Mouse (Mus musculus) midbrain, postnatal 0 days (tissue): ENCODE results near the gene Atox1. TPM values are rescaled to one million over a fixed set of nuclear protein-coding genes. Genes with fewer than 3 reads are reported as not detected.

Source experiments
- ATAC-seq: fragments of 200-750 bp; cut with Nextera tagmentation; 2 replicates; pipeline ENCODE4 v1.8.0; 2017; ENCODE audit warnings: moderate number of reproducible peaks, mild to moderate bottlenecking, moderate TSS enrichment, moderate library complexity; ENCODE audit not compliant: low FRiP score
- DNase-seq: peaks from one replicate; pipeline ENCODE4 v3.0.0-alpha.2; 2015; ENCODE audit warnings: low spot score
- H3K27ac ChIP-seq: fragments of 300-500 bp; sonication (generic); 2 replicates; pipeline ENCODE4 v1.5.1; 2014; ENCODE audit warnings: low read depth, mild to moderate bottlenecking, low read length, mixed read lengths
- H3K27me3 ChIP-seq: fragments of 300-500 bp; sonication (generic); 2 replicates; pipeline ENCODE4 v1.6.1; 2014; ENCODE audit warnings: low read length, control low read depth, mixed read lengths; ENCODE audit not compliant: insufficient read depth
- H3K36me3 ChIP-seq: fragments of 300-500 bp; sonication (generic); 2 replicates; pipeline ENCODE4 v1.6.1; 2014; ENCODE audit warnings: low read length, control low read depth, mixed read lengths; ENCODE audit not compliant: insufficient read depth
- H3K4me1 ChIP-seq: fragments of 300-500 bp; sonication (generic); 2 replicates; pipeline ENCODE4 v1.6.1; 2014; ENCODE audit warnings: mild to moderate bottlenecking, control low read depth, antibody characterized with exemption, low read length, mixed read lengths; ENCODE audit not compliant: insufficient read depth
- H3K4me2 ChIP-seq: fragments of 300-500 bp; sonication (generic); 2 replicates; pipeline ENCODE4 v1.6.1; 2014; ENCODE audit warnings: low read depth, mild to moderate bottlenecking, low read length, mixed read lengths; ENCODE audit not compliant: poor library complexity, severe bottlenecking
- H3K4me3 ChIP-seq: fragments of 300-500 bp; sonication (generic); 2 replicates; pipeline ENCODE4 v1.5.1; 2014; ENCODE audit warnings: low read depth, mild to moderate bottlenecking, low read length, moderate library complexity
- H3K9ac ChIP-seq: fragments of 300-500 bp; sonication (generic); replicated peaks from 2 replicates; pipeline ENCODE4 v1.6.1; 2014; ENCODE audit warnings: mild to moderate bottlenecking, low read length, moderate library complexity, mixed read lengths; ENCODE audit not compliant: poor library complexity, severe bottlenecking
- H3K9me3 ChIP-seq: fragments of 300-500 bp; sonication (generic); 2 replicates; pipeline ENCODE4 v1.6.1; 2016; ENCODE audit warnings: low read length, control low read depth
- CTCF ChIP-seq: IDR thresholded peaks from 2 replicates; pipeline ENCODE4 v1.5.1; 2016; ENCODE audit warnings: antibody characterized with exemption, mild to moderate bottlenecking
- WGBS: fragments of 180-500 bp; shearing (Covaris S2); extraction: QIAGEN DNeasy Blood & Tissue Kit; methylation state at CpG from one replicate; pipeline ENCODE4 v1.1.7; 2014; 5-methylcytosine and 5-hydroxymethylcytosine counted together
- polyA plus RNA-seq: library from polyadenylated mRNA; unstranded; fragments of >200 nt; fragmentation: Nextera tagmentation; extraction: Ambion mirVana; gene quantifications from 2 replicates; pipeline ENCODE4 v1.2.1, GENCODE M21; 2015
- total RNA-seq: library from RNA; depleted of rRNA; stranded (reverse); fragments of >200 nt; gene quantifications from 2 replicates; pipeline ENCODE4 v1.2.3, GENCODE M21; 2014

Gene Atox1
- total and polyA plus RNA-seq, 2 experiments from 2014 or later = 147 to 235 TPM

- Histone ChIP-seq H3K4me3 (no peak overlapping the region), H3K4me2 (no peak overlapping the region), H3K9ac (no peak overlapping the region), H3K27me3 (no peaks in the 10 kb centered on the region), H3K9me3 (no peaks in the 10 kb centered on the region), H3K27ac (no peak overlapping the region), H3K36me3 (no peaks in the 10 kb centered on the region), H3K4me1 (no peaks in the 10 kb centered on the region)
- DNase-seq (no peak), ATAC-seq (no peak)
- no peak for TF ChIP-seq CTCF
- 92% methylated on average over 2 of the region's 2 CpGs for WGBS
Measured at GRCm38 (mm10) chr11:55429973-55430372, 31.1 kb downstream of the Atox1 start.

GRCm38 (mm10) chr11:55428186-55429012 lies 32.6 kb downstream of the Atox1 start:
- no peak overlapping the region for H3K27ac ChIP-seq
- DNase-seq = peak; percentile 90
- no peak for TF ChIP-seq CTCF
- 0 out of 2 replicates have a peak, but pooled peaks cover 5% of the 10 kb centered on the region for H3K4me1 ChIP-seq
- ATAC-seq = peak; percentile 47; the same call in 1 of the 2 replicates
- no peak overlapping the region for H3K9ac ChIP-seq
- WGBS = 38% methylated on average over 16 of the region's 16 CpGs
- no peak overlapping the region for H3K4me3 ChIP-seq
- no peaks in the 10 kb centered on the region for H3K9me3 ChIP-seq
- no peaks in the 10 kb centered on the region for H3K27me3 ChIP-seq
- H3K36me3 ChIP-seq = no peaks in the 10 kb centered on the region
- no peak overlapping the region for H3K4me2 ChIP-seq

GRCm38 (mm10) chr11:55424746-55425360 lies 36.2 kb downstream of the Atox1 start:
- no peak overlapping the region for H3K9ac ChIP-seq
- H3K4me2 ChIP-seq = no peak overlapping the region
- no peaks in the 10 kb centered on the region for H3K36me3 ChIP-seq
- no peaks in the 10 kb centered on the region for H3K9me3 ChIP-seq
- DNase-seq = no peak
- H3K4me1 ChIP-seq = 0 out of 2 replicates have a peak, but pooled peaks cover 5% of the 10 kb centered on the region
- no peaks in the 10 kb centered on the region for H3K27me3 ChIP-seq
- no peak for ATAC-seq
- no peak overlapping the region for H3K4me3 ChIP-seq
- TF ChIP-seq CTCF = no peak
- no peak overlapping the region for H3K27ac ChIP-seq
- 75% methylated on average over 8 of the region's 8 CpGs for WGBS

- H3K27ac ChIP-seq = 0 out of 2 replicates have a peak overlapping the region, but pooled peaks have one; percentile 26
- DNase-seq (peak; percentile 77), ATAC-seq (peak; percentile 64)
- no peaks in the 10 kb centered on the region for H3K36me3 ChIP-seq
- H3K9me3 ChIP-seq = no peaks in the 10 kb centered on the region
- no peak overlapping the region for H3K4me2 ChIP-seq
- H3K4me1 ChIP-seq = 0 out of 2 replicates have a peak, but pooled peaks cover 5% of the 10 kb centered on the region
- no peak for TF ChIP-seq CTCF
- WGBS = 18% methylated on average over 4 of the region's 4 CpGs
- no peak overlapping the region for H3K9ac ChIP-seq
- H3K4me3 ChIP-seq = no peak overlapping the region
- H3K27me3 ChIP-seq = no peaks in the 10 kb centered on the region
Measured at GRCm38 (mm10) chr11:55423756-55424155, 37.3 kb downstream of the Atox1 start.

GRCm38 (mm10) chr11:55422978-55423377 lies 38.1 kb downstream of the Atox1 start, which contains the start of gene Sparc:
TSS of gene Sparc (minus strand) at chr11:55423183.
- no peak for TF ChIP-seq CTCF
- no peak for ATAC-seq
- 0 out of 2 replicates have a peak within 1 kb of the TSS, but pooled peaks have one; percentile 26 for H3K27ac ChIP-seq
- no peak within 1 kb of the TSS for H3K9ac ChIP-seq
- no peaks in the 10 kb centered on the region for H3K9me3 ChIP-seq
- no peak within 1 kb of the TSS for H3K4me2 ChIP-seq
- H3K4me3 ChIP-seq = no peak within 1 kb of the TSS
- H3K27me3 ChIP-seq = no peaks in the 10 kb centered on the region
- DNase-seq = no peak
- 100% methylated on average over 1 of the region's 1 CpGs for WGBS
- H3K4me1 ChIP-seq = peaks cover 6% of the 10 kb centered on the region; the same call in 1 of the 2 replicates
- no peaks in the 10 kb centered on the region for H3K36me3 ChIP-seq
